Mouse (Mus musculus): Measurements from ENCODE around the gene Kdelr1. TPM values are rescaled to one million over a fixed set of nuclear protein-coding genes. Genes with fewer than 3 reads are reported as not detected.
"Not testable (repeated sequence)": the region's sequence is repeated elsewhere in the genome, so short reads cannot be mapped to it uniquely, and the experiment has no call there.

Kdelr1 gene
- polyA plus RNA-seq, 1 experiment from 2014 or later, result 150 TPM

- not testable (repeated sequence) for H3K4me2 ChIP-seq (replicated peaks; ENCODE audit: low read depth, low read length); H3K9me3 ChIP-seq (ENCODE audit: control insufficient read depth, low read depth, low read length); H3K27ac ChIP-seq (ENCODE audit: low read length); H3K9ac ChIP-seq (replicated peaks; ENCODE audit: low read depth, low read length); H3K27me3 ChIP-seq (ENCODE audit: control insufficient read depth, insufficient read depth, low read length); ATAC-seq (ENCODE audit: insufficient number of reproducible peaks, insufficient read depth, low FRiP score, low read depth); H3K4me1 ChIP-seq (ENCODE audit: control insufficient read depth, insufficient read depth, low read length); H3K4me3 ChIP-seq (ENCODE audit: low read depth, low read length); H3K36me3 ChIP-seq (ENCODE audit: control insufficient read depth, insufficient read depth, low read length)
- 52% methylated on average over 4 of the region's 4 CpGs for WGBS
Measured at GRCm38 (mm10) chr7:45898125-45898524, 25.6 kb downstream of the Kdelr1 start.

- Histone ChIP-seq H3K4me2 (replicated peaks; ENCODE audit: low read depth, low read length) (no peak overlapping the region), H3K4me1 (ENCODE audit: control insufficient read depth, insufficient read depth, low read length) (peaks cover 9% of the 10 kb centered on the region; the same call in 1 of the 2 replicates), H3K4me3 (ENCODE audit: low read depth, low read length) (no peak overlapping the region), H3K9me3 (ENCODE audit: control insufficient read depth, low read depth, low read length) (no peaks in the 10 kb centered on the region), H3K9ac (replicated peaks; ENCODE audit: low read depth, low read length) (no peak overlapping the region), H3K36me3 (ENCODE audit: control insufficient read depth, insufficient read depth, low read length) (no peaks in the 10 kb centered on the region), H3K27me3 (ENCODE audit: control insufficient read depth, insufficient read depth, low read length) (no peaks in the 10 kb centered on the region), H3K27ac (ENCODE audit: low read length) (no peak overlapping the region)
- WGBS, result 50% methylated on average over 5 of the region's 5 CpGs
- ATAC-seq (ENCODE audit: insufficient number of reproducible peaks, insufficient read depth, low FRiP score, low read depth), result no peak; the same call in 1 of the 2 replicates
Measured at GRCm38 (mm10) chr7:45901562-45901961, 29.0 kb downstream of the Kdelr1 start.

GRCm38 (mm10) chr7:45902481-45903002 lies 30.0 kb downstream of the Kdelr1 start:
- Histone ChIP-seq H3K4me1 (ENCODE audit: control insufficient read depth, insufficient read depth, low read length) (peaks cover 4% of the 10 kb centered on the region; the same call in 1 of the 2 replicates), H3K4me3 (ENCODE audit: low read depth, low read length) (no peak overlapping the region), H3K9me3 (ENCODE audit: control insufficient read depth, low read depth, low read length) (no peaks in the 10 kb centered on the region), H3K9ac (replicated peaks; ENCODE audit: low read depth, low read length) (no peak overlapping the region), H3K36me3 (ENCODE audit: control insufficient read depth, insufficient read depth, low read length) (no peaks in the 10 kb centered on the region), H3K27ac (ENCODE audit: low read length) (no peak overlapping the region), H3K27me3 (ENCODE audit: control insufficient read depth, insufficient read depth, low read length) (no peaks in the 10 kb centered on the region), H3K4me2 (replicated peaks; ENCODE audit: low read depth, low read length) (no peak overlapping the region)
- WGBS, result 71% methylated on average over 12 of the region's 12 CpGs
- no peak for ATAC-seq (ENCODE audit: insufficient number of reproducible peaks, insufficient read depth, low FRiP score, low read depth)

- Histone ChIP-seq H3K9me3 (ENCODE audit: control insufficient read depth, low read depth, low read length) (no peaks in the 10 kb centered on the region), H3K4me1 (ENCODE audit: control insufficient read depth, insufficient read depth, low read length) (no peaks in the 10 kb centered on the region), H3K9ac (replicated peaks; ENCODE audit: low read depth, low read length) (no peak overlapping the region), H3K27ac (ENCODE audit: low read length) (no peak overlapping the region), H3K4me2 (replicated peaks; ENCODE audit: low read depth, low read length) (no peak overlapping the region), H3K27me3 (ENCODE audit: control insufficient read depth, insufficient read depth, low read length) (no peaks in the 10 kb centered on the region), H3K4me3 (ENCODE audit: low read depth, low read length) (no peak overlapping the region), H3K36me3 (ENCODE audit: control insufficient read depth, insufficient read depth, low read length) (no peaks in the 10 kb centered on the region)
- 87% methylated on average over 9 of the region's 9 CpGs for WGBS
- ATAC-seq (ENCODE audit: insufficient number of reproducible peaks, insufficient read depth, low FRiP score, low read depth), result no peak
Measured at GRCm38 (mm10) chr7:45906622-45907021, 34.0 kb downstream of the Kdelr1 start.

GRCm38 (mm10) chr7:45908384-45908783 lies 35.8 kb downstream of the Kdelr1 start:
- ATAC-seq (ENCODE audit: insufficient number of reproducible peaks, insufficient read depth, low FRiP score, low read depth), result no peak
- H3K9ac ChIP-seq (replicated peaks; ENCODE audit: low read depth, low read length), result no peak overlapping the region
- no peak overlapping the region for H3K4me2 ChIP-seq (replicated peaks; ENCODE audit: low read depth, low read length)
- H3K27ac ChIP-seq (ENCODE audit: low read length), result no peak overlapping the region
- H3K27me3 ChIP-seq (ENCODE audit: control insufficient read depth, insufficient read depth, low read length), result no peaks in the 10 kb centered on the region
- no peaks in the 10 kb centered on the region for H3K36me3 ChIP-seq (ENCODE audit: control insufficient read depth, insufficient read depth, low read length)
- no peak overlapping the region for H3K4me3 ChIP-seq (ENCODE audit: low read depth, low read length)
- H3K9me3 ChIP-seq (ENCODE audit: control insufficient read depth, low read depth, low read length), result no peaks in the 10 kb centered on the region
- no peaks in the 10 kb centered on the region for H3K4me1 ChIP-seq (ENCODE audit: control insufficient read depth, insufficient read depth, low read length)

- 94% methylated on average over 16 of the region's 16 CpGs for WGBS
Measured at GRCm38 (mm10) chr7:45909145-45909544, 36.6 kb downstream of the Kdelr1 start.

GRCm38 (mm10) chr7:45914067-45914466 lies 41.5 kb downstream of the Kdelr1 start:
- H3K27me3 ChIP-seq (ENCODE audit: control insufficient read depth, insufficient read depth, low read length), result no peaks in the 10 kb centered on the region
- peaks cover 31% of the 10 kb centered on the region for H3K4me1 ChIP-seq (ENCODE audit: control insufficient read depth, insufficient read depth, low read length)
- H3K36me3 ChIP-seq (ENCODE audit: control insufficient read depth, insufficient read depth, low read length), result peaks cover 8% of the 10 kb centered on the region; the same call in 1 of the 2 replicates
- no peak for ATAC-seq (ENCODE audit: insufficient number of reproducible peaks, insufficient read depth, low FRiP score, low read depth)
- WGBS, result 82% methylated on average over 6 of the region's 6 CpGs
- no peak overlapping the region for H3K4me3 ChIP-seq (ENCODE audit: low read depth, low read length)
- no peak overlapping the region for H3K27ac ChIP-seq (ENCODE audit: low read length)
- H3K4me2 ChIP-seq (replicated peaks; ENCODE audit: low read depth, low read length), result no peak overlapping the region
- H3K9ac ChIP-seq (replicated peaks; ENCODE audit: low read depth, low read length), result no peak overlapping the region
- no peaks in the 10 kb centered on the region for H3K9me3 ChIP-seq (ENCODE audit: control insufficient read depth, low read depth, low read length)

More at GRCm38 (mm10) chr7:45909145-45909544, 36.6 kb downstream of the Kdelr1 start:
- H3K4me3 ChIP-seq (ENCODE audit: low read depth, low read length), result no peak overlapping the region
- H3K4me1 ChIP-seq (ENCODE audit: control insufficient read depth, insufficient read depth, low read length), result no peaks in the 10 kb centered on the region
- no peak for ATAC-seq (ENCODE audit: insufficient number of reproducible peaks, insufficient read depth, low FRiP score, low read depth)
- H3K27ac ChIP-seq (ENCODE audit: low read length), result no peak overlapping the region
- H3K9ac ChIP-seq (replicated peaks; ENCODE audit: low read depth, low read length), result no peak overlapping the region
- no peaks in the 10 kb centered on the region for H3K36me3 ChIP-seq (ENCODE audit: control insufficient read depth, insufficient read depth, low read length)
- no peak overlapping the region for H3K4me2 ChIP-seq (replicated peaks; ENCODE audit: low read depth, low read length)
- no peaks in the 10 kb centered on the region for H3K27me3 ChIP-seq (ENCODE audit: control insufficient read depth, insufficient read depth, low read length)
- no peaks in the 10 kb centered on the region for H3K9me3 ChIP-seq (ENCODE audit: control insufficient read depth, low read depth, low read length)

GRCm38 (mm10) chr7:45915011-45915410 lies 42.4 kb downstream of the Kdelr1 start:
- no peak overlapping the region; the same call in 1 of the 2 replicates for H3K27ac ChIP-seq (ENCODE audit: low read length)
- H3K27me3 ChIP-seq (ENCODE audit: control insufficient read depth, insufficient read depth, low read length), result no peaks in the 10 kb centered on the region
- H3K36me3 ChIP-seq (ENCODE audit: control insufficient read depth, insufficient read depth, low read length), result peaks cover 10% of the 10 kb centered on the region; the same call in 1 of the 2 replicates
- no peaks in the 10 kb centered on the region for H3K9me3 ChIP-seq (ENCODE audit: control insufficient read depth, low read depth, low read length)
- H3K4me2 ChIP-seq (replicated peaks; ENCODE audit: low read depth, low read length), result no peak overlapping the region
- ATAC-seq (ENCODE audit: insufficient number of reproducible peaks, insufficient read depth, low FRiP score, low read depth), result no peak
- 78% methylated on average over 5 of the region's 5 CpGs for WGBS
- H3K4me3 ChIP-seq (ENCODE audit: low read depth, low read length), result no peak overlapping the region
- H3K4me1 ChIP-seq (ENCODE audit: control insufficient read depth, insufficient read depth, low read length), result peaks cover 39% of the 10 kb centered on the region
- no peak overlapping the region for H3K9ac ChIP-seq (replicated peaks; ENCODE audit: low read depth, low read length)
